Mouse (Mus musculus) retina, postnatal 1 day (tissue): Measurements from ENCODE around the gene Nudc.

Experiments
- DNase-seq: peaks from one replicate; pipeline ENCODE4 v3.0.0-alpha.2; 2012

The Nudc gene

DNA sequence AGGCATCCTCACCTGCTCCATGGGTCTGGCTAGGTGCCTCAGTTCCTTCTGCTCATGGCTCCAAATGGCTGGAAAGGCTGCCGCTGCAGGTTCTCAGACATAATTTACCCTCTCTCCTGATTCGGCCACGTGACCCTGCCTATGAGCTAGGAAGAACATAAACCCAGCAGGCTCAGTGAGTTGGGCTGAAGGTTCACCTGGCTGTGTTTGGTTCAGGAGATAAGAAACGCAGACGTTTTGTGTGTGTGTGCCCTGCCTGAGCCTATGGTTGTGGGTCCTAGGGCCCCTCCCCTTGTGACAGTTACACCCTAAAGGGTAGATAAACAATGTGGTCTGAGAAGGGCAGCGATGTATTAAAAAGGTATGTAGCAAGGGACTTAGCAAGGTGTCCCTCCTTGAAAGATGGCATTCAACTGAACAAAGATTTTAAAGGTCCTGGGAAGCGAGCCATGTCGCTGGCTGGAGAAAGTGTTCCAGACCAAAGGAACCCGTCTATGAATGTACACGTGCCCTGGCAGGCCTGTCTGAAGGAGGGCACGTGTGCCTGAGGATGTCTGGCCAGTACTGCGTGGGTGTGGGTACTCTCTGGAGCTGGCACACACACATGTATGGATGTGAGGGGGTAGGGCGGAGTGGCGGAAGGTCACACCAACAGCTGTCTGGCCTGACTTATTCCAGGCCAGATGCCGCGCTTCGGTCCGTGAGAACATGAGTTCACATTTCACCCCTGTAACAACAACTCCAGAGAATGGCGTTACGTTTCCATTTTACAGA lies 57.0 kb downstream of the Nudc start:
- no peak for DNase-seq

DNA sequence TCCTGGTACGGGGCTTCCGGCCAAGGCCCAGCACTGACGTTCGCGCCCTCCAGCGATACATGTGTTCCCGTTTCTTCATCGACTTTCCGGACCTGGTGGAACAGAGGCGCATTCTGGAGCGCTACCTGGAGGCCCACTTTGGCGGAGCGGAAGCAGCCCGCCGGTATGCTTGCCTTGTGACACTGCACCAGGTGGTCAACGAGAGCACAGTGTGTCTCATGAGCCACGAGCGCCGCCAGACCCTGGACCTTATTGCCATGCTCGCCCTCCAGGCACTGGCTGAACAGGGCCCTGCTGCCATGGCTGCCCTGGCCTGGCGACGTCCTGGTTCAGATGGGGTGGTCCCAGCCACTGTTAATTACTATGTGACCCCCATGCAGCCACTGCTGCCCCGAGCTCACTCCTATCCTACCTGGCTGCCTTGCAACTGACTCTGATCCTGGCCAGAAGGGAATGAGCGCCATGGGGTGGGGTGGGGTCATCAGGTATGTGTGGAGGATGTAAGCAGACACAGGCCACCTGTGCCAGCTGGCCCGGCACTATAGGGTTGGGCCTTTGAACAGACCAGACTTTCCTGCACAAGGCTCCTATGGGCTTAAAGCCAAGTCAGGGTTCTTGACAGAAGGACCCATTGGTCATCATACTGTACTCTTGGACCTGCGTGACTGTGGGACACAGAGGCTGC lies 59.0 kb downstream of the Nudc start:
- no peak for DNase-seq

DNA sequence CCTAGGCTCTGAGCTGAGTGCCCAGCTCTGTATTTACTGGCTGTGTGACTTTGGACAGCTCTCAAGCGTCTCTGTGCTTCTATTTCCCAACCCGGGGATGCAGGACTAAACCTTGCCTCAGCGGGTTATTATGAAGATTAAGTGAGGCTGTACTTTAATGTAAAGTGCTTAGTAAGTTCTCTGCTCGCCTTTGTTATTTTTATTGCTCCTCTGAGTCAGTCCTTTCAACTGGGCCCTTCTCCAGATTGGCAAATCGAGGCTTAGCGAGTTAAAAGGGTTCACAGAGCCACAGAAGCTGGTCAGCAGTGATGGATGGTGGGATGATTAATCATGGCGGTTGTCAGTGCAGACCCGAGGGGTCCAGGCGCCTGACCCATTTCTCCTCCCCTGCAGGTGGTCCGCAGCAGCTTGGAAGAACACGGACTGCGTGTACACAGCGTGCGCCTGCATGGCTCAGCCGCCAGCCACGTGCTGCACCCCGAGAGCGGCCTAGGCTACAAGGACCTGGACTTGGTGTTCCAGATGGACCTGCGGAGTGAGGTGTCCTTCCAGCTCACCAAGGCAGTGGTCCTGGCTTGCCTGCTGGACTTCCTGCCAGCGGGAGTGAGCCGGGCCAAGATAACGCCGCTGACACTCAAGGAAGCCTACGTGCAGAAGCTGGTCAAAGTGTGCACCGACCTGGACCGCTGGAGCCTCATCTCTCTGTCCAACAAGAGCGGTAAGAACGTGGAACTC lies 59.9 kb downstream of the Nudc start:
- DNase-seq = no peak

DNA sequence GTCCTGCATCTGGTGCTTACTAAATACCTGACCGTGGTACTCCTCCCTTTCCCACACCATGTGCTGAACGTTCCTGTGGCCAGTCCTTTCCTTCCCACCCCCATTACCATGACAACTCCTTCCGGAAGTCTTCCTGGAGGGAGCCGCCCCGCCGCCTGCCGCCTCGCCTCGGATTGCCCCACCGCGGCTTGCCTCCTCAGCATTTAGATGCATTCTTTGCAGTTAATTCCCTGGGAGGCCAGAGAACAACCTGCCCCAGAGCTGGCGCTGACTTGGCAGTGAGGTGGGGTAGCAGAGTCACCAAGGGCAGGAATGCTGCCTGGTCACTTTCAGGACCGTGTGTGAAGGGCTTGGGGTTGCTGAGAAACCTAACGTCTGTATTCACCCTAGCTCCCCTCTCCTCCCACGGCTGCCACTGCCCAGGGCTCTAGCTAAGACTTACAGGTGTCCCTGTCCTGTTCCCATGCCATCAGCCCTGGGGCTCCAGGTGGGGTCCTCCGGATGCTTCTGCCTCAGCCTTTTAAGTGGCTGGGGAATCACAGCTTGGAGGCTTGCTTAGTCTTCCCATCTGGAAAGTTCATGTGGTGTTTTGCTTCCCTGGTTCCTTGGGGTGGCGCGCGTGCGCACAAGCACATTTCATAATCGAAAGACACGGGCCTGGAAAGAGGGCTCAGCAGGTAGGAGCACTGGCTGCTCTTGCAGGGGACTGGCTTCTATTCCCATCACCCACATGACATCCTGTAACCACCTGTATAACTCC lies 61.4 kb downstream of the Nudc start:
- DNase-seq = peak; percentile 25
